Mouse (Mus musculus) spleen, adult 2 months (tissue): ENCODE data around the gene Efcab5. TPM values are rescaled to one million over a fixed set of nuclear protein-coding genes. Genes with fewer than 3 reads are reported as not detected.

ENCODE experiments used
- DNase-seq, 2 experiments: peaks; one replicate each; pipeline versions ENCODE4 v3.0.0 to v3.0.0-alpha.2; 2012 to 2021; ENCODE audit warnings: low spot score in 2 of 2, low read depth in 1 of 2
- H3K27ac ChIP-seq: fragments of 200-500 bp; 2 replicates; pipeline ENCODE4 v1.5.1; 2012; ENCODE audit warnings: low read length, inconsistent platforms; ENCODE audit not compliant: insufficient read depth
- H3K27me3 ChIP-seq: fragments of 200-500 bp; 2 replicates; pipeline ENCODE4 v1.6.1; 2012; ENCODE audit warnings: mild to moderate bottlenecking, moderate library complexity, low read length, inconsistent platforms; ENCODE audit not compliant: control insufficient read depth, insufficient read depth
- H3K36me3 ChIP-seq: fragments of 200-500 bp; 2 replicates; pipeline ENCODE4 v1.6.1; 2012; ENCODE audit warnings: mild to moderate bottlenecking, low read length, inconsistent platforms; ENCODE audit not compliant: control insufficient read depth, insufficient read depth
- H3K4me1 ChIP-seq: fragments of 200-500 bp; 2 replicates; pipeline ENCODE4 v1.6.1; 2011; ENCODE audit warnings: inconsistent platforms; ENCODE audit not compliant: control insufficient read depth, insufficient read depth, insufficient read length
- H3K4me3 ChIP-seq: fragments of 200-500 bp; 2 replicates; pipeline ENCODE4 v1.5.1; 2011; ENCODE audit warnings: mild to moderate bottlenecking, inconsistent platforms; ENCODE audit not compliant: insufficient read depth, insufficient read length; ENCODE audit errors: extremely low read depth
- CTCF ChIP-seq: fragments of 200-500 bp; IDR thresholded peaks from 2 replicates; pipeline ENCODE4 v1.5.1; 2011; ENCODE audit warnings: mild to moderate bottlenecking, inconsistent platforms; ENCODE audit not compliant: insufficient read depth, insufficient read length, insufficient replicate concordance; ENCODE audit errors: extremely low read depth
- POLR2A ChIP-seq: fragments of 200-500 bp; IDR thresholded peaks from 2 replicates; pipeline ENCODE4 v1.6.1; 2011; ENCODE audit warnings: low read depth, low read length, inconsistent platforms
- WGBS: fragments of 180-500 bp; shearing (Covaris S2); methylation state at CpG from one replicate; pipeline ENCODE4 v1.1.7; 2018; 5-methylcytosine and 5-hydroxymethylcytosine counted together
- polyA plus RNA-seq: library from polyadenylated mRNA; depleted of rRNA; stranded (reverse); fragments of >200 nt; gene quantifications from 2 replicates; pipeline ENCODE4 v1.2.3, GENCODE M21; 2012; rRNA removed

Efcab5 gene
- polyA plus RNA-seq, 1 experiment: 0.14 TPM

DNA sequence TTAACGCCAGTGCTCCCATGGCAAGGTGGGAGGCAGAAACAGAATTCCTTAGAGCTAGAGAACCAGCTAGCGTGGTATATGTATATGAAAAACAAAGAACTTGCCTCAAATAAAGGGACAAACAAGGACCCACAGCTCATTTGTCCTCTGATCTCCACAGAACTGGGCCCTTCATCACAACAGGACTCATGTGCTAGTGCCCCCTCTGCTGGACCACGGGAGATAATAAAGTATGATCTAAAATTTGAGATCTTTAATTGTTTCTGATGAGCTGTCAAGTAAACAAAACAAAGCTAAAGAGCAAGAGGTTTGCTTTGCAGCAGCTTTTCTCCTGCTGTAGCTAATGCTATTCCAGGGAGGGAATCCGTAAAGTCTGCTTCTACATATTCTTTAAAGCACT is 118.0 kb downstream of the Efcab5 start:
- 72% methylated on average over 4 of the region's 4 CpGs for WGBS
- peaks cover 8% of the 10 kb centered on the region for H3K36me3 ChIP-seq
- no peak for TF ChIP-seq CTCF
- TF ChIP-seq POLR2A: no peak

DNA sequence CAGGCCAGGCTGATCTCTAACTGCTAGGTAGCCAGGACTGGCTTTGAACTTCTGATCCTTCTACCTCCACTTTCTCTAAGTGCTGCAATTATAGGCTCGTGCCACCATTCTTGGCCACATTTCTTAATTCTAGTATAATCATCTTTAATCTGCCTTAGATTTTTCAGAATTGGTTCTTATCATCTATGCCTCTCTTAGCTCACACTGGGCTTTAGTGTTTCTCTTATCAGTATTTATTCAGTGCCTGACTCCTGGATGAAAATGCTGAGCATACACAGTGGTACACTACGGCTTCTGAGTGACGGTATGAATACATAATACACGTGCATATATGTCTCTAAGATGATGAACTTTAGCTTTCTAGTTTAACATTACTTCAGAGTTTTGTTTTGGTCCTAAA is 119.9 kb downstream of the Efcab5 start:
- Histone ChIP-seq H3K36me3 (peaks cover 4% of the 10 kb centered on the region; the same call in 1 of the 2 replicates), H3K27me3 (no peaks in the 10 kb centered on the region), H3K27ac (no peak overlapping the region), H3K4me1 (no peaks in the 10 kb centered on the region), H3K4me3 (no peak overlapping the region)
- WGBS: 91% methylated on average over 4 of the region's 4 CpGs
- no peak for DNase-seq
- TF ChIP-seq CTCF: no peak
- no peak for TF ChIP-seq POLR2A

More for the DNA sequence above, 118.0 kb downstream of the Efcab5 start:
- Histone ChIP-seq H3K4me3 (no peak overlapping the region), H3K27ac (no peak overlapping the region), H3K4me1 (no peaks in the 10 kb centered on the region), H3K27me3 (no peaks in the 10 kb centered on the region)
- peak in 1 of 2 experiments; percentile 17 for DNase-seq

DNA sequence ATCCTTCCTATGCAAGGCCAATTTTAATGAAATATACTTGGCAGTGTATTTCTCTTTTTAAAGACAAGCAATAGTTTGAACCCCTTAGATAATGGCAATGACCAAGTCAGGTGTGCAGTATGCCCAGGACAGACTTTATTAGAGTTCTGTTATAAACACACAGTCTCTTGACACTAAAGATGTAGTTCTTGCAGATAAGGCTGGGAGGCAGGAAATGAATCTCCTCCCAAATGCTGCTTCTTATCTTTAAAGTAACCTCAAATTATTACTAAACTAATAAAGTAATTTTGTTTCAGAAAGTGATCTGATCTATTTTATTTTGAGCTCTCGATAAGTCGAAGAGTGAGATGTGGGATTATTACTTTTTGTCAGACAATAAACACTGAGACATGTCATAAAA is 125.4 kb downstream of the Efcab5 start:
- Histone ChIP-seq H3K27ac (no peak overlapping the region), H3K27me3 (no peaks in the 10 kb centered on the region), H3K4me3 (no peak overlapping the region), H3K36me3 (no peaks in the 10 kb centered on the region), H3K4me1 (no peaks in the 10 kb centered on the region)
- TF ChIP-seq POLR2A (no peak), CTCF (no peak)
- DNase-seq: no peak
- 87% methylated on average over 2 of the region's 2 CpGs for WGBS

DNA sequence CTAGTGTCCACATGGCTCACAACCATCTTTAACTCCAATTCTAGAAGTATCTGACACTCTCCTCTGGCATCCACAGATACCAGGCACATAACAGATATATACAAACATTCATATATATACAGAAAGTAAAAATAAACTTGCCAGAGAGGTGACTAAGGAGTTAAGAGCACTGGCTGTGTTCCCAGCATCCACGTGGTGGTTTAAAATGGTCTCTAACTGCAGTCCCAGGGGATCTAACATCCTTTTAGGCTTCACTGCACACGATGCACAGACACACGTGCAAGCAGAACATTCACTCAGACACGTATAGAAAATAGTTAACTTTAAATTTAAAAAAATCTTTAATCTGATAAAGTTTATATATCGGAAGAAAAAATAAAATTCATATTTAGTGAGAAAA is 126.8 kb downstream of the Efcab5 start:
- Histone ChIP-seq H3K36me3 (no peaks in the 10 kb centered on the region), H3K4me1 (no peaks in the 10 kb centered on the region), H3K4me3 (no peak overlapping the region), H3K27ac (no peak overlapping the region), H3K27me3 (no peaks in the 10 kb centered on the region)
- WGBS: 47% methylated on average over 5 of the region's 5 CpGs
- no peak for DNase-seq
- TF ChIP-seq CTCF (no peak), POLR2A (no peak)

DNA sequence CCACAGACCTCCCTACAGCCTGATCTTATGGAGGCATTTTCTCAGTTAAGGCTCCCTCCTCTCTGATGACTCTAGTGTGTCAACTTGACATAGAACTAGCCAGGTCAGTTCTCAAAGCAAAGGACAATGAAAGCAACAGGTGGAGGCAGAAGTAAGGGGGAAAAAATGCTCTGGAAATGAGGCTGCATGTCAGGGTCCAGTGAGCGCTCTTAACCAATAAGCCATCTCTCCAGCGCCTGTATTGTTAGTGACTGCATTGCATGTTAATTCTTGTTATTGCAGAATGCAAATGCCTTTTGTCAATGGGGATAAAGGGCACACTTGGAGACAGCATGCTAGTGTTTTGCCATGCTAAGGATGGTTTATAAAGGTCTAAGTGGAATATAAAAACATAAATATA is 146.0 kb downstream of the Efcab5 start:
- no peak for TF ChIP-seq POLR2A
- no peak for TF ChIP-seq CTCF
- H3K4me1 ChIP-seq: no peaks in the 10 kb centered on the region
- H3K36me3 ChIP-seq: peaks cover 12% of the 10 kb centered on the region
- 94% methylated on average over 2 of the region's 2 CpGs for WGBS
- H3K4me3 ChIP-seq: no peak overlapping the region
- no peaks in the 10 kb centered on the region for H3K27me3 ChIP-seq
- no peak for DNase-seq
- no peak overlapping the region for H3K27ac ChIP-seq

DNA sequence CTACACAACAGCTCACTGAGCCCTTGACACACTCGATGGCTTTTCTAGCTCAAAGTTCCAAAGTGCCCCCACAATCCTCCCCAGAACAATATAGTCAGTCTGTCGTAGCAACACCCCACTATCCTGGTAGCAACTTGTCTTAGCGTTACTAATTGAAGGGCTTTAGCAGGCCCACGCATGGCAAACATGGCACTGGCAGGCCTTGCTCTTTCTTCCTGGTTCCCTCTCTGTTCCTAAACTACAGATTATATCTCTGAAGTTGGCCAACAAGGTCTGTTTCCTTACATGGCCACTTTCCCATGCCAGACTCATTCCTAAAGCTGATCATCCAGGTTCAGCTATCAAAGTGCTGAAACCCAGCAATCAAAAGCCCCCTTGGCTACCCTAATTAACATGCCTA is 146.9 kb downstream of the Efcab5 start:
- no peaks in the 10 kb centered on the region for H3K4me1 ChIP-seq
- H3K27me3 ChIP-seq: no peaks in the 10 kb centered on the region
- H3K4me3 ChIP-seq: no peak overlapping the region
- no peak overlapping the region for H3K27ac ChIP-seq
- no peak for DNase-seq
- TF ChIP-seq CTCF: no peak
- TF ChIP-seq POLR2A: no peak
- H3K36me3 ChIP-seq: peaks cover 8% of the 10 kb centered on the region
- WGBS: 92% methylated on average over 4 of the region's 4 CpGs

Other genes starting within 250 kb of the Efcab5 start
- gene Slc6a4, start 190.4 kb downstream of the Efcab5 start, polyA plus RNA-seq: 6.1 and 6.2 TPM in 2 replicates
- 0.65 and 0.77 TPM in 2 replicates for gene Nsrp1, start 110.5 kb downstream of the Efcab5 start, polyA plus RNA-seq
- 21.2 and 30.0 TPM in 2 replicates for gene Ssh2, start 27.3 kb upstream of the Efcab5 start, polyA plus RNA-seq